Mouse (Mus musculus): ENCODE data around the gene Nrxn2. TPM values are rescaled to one million over a fixed set of nuclear protein-coding genes. Genes with fewer than 3 reads are reported as not detected.

The Nrxn2 gene
- total RNA-seq, 4 experiments from 2014 or later, result 348 to 441 (median 390) TPM

DNA sequence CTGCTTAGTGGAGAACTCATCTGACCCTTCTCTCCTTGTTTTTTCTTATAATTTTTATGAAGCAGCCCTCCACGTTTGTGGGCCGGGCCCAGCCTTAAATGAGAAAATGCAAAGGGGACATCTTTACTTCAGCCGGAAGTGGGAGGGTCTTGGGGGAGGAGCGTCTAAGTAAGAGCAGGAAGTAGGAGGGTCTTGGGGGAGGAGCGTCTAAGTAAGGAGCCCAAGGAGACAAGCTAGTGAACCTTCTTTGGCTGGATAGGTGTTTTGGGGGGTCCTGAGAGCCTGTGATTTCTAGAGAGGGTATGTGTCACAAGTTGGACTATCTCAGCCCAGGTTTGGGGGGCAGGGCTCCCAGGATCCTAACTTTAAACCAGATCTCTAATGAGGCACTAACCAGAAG lies 96.9 kb downstream of the Nrxn2 start:
- no peak for DNase-seq (ENCODE audit: low spot score in 2 of 2)

DNA sequence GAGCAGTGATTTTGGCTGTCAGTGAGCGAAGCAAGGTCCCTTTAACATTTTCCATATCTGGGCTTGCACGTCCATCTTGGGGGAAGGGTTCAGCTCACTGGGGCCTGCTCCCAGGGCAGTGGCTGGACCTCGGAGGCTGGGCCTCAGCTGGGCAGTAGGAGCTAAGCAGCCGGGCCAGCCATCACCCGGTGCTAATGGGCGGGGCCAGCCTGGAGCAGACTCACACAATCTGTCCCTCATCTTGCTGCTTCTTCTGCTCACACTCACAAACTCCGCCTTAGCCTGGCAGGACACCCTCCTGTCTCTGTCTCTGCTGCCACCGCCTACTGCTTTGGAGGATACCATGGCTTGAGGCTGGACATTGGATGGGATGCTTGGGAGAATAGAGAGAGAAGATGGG lies 97.6 kb downstream of the Nrxn2 start:
- no peak for DNase-seq (ENCODE audit: low spot score in 2 of 2)

DNA sequence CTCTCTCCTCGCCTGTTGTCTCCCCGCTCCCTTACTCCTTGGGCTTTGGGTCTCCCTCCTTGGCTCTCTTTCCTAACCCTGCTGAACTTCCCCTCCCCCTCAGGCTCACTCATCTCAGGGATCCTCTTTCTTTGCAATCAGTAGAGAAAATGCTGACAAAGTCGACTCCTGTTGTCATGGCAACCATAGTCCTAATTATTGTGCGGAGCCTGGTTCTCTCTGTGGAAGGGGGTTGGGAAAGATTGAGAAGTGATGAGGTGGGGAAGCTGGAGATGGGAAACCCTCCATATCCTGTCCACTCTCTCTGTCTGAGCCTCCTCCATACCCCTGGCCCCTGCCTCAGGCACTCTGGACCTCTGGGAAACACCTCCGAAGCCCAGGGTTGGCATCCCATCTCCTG lies 100.1 kb downstream of the Nrxn2 start:
- DNase-seq (ENCODE audit: low spot score in 2 of 2), result no peak

DNA sequence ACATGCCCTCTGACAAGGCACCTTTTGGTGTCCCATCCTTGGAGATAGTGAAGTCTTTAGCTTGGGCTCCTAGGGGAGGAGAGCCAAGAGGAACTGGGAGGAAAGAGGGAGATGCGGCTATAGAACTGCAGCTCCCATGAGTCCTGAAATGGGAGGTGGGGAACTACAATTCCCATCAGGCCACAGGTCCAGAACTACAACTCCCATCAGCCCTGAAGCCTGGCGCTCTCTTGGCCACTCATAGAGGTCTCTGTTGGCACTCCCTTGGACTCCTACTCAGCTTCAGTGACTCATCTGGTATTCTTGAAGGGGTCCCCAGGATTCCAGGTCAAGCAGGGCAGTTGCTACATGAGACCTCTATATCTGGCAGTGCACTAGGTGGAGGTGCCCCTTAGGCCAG lies 101.0 kb downstream of the Nrxn2 start:
- DNase-seq (ENCODE audit: low spot score in 2 of 2), result no peak

DNA sequence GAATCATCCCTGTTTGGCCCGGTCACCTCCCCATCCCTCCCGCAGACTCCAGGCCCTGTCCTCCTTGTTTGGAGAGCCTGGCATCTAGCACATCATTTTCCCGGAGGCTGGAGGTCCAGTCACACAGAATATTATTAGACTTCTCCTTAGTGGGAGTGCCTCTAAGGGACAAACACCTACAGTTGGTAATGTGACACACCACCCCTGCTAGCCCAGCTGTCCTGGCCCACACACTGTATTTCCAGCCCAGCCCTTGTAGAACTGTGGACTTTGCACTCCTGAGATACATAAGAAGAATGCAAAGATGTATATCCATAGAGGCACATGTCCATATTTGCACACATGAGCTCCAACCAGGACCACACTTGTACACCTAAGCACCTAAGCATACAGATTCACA lies 103.1 kb downstream of the Nrxn2 start:
- no peak for DNase-seq (ENCODE audit: low spot score in 2 of 2)

DNA sequence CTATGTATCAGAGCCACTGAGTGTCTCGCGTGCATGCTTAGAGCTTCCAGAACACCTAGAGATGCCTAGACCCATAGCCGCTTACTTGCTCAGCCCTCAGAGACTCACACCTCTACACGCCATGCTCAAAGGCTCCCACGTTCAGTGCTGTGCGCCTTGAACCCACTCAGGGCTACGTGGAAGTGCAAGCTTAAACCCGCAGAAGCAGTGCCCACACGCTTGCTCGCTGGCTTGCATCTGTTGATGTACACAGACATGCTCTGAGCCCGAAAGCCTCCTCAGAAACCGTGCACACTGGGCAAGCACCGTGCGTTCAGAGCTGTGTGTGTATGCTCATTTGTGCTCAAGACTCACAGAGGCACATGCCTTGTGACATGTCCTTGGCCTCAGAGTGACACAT lies 103.8 kb downstream of the Nrxn2 start:
- no peak for DNase-seq (ENCODE audit: low spot score in 2 of 2)

DNA sequence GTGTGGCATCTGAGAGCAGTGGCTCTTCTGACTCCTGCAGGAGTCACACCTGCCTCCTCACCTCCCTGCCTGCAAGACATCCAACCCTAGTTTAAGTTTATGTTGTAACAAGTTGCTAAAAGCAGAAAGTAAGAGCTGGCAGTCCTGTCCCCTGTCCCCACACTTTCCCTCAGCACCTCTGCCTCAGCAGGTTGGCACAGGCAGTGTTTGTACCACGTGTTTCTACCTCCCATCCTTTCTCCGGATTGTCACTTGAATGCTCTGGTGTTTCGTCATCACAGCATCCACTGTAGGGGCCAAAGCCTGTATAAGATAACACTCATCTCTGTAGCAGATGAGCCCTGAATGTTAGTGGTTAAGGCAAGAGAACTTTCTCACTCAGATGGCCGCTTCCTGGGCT lies 106.5 kb downstream of the Nrxn2 start:
- no peak for DNase-seq (ENCODE audit: low spot score in 2 of 2)

DNA sequence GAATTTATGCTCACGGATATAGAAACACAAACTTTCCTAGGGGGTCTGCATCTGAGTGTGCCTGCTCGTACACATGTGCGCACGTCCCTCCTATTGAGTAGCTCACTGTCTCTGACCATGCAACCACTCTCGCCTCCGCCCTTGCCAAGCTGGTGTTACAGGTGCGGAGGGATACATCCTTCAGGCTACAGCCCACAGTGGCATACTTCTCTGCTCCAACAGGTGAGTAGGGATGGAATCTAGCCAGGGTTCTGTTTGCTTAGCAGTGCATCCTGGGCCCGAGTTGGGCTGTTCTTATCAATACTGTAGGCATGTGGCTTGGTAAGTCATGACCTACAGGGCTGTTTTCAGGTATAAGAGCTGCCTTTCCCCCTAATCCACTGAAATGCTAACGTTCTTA lies 107.5 kb downstream of the Nrxn2 start:
- DNase-seq (ENCODE audit: low spot score in 2 of 2), result no peak

DNA sequence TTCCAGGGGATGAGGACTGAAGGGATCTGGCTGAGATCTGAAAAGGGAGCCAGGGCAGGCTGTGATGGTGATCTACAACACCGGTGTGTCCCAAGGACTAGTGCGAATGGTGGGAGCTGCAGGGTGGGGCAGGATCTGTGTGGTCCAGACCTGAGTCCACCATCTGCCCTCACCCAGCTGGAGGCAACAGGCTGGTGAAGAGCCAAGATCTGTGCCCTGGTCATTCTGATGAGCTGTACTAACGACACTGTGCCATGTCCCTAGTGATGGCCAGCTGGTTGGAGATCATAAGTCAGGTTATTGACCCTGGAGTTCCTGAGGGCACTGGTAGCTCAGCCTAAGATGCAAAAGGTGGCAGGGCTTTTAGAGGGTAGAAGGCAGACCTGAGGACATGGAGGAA lies 108.9 kb downstream of the Nrxn2 start:
- DNase-seq (ENCODE audit: low spot score in 2 of 2), result no peak

DNA sequence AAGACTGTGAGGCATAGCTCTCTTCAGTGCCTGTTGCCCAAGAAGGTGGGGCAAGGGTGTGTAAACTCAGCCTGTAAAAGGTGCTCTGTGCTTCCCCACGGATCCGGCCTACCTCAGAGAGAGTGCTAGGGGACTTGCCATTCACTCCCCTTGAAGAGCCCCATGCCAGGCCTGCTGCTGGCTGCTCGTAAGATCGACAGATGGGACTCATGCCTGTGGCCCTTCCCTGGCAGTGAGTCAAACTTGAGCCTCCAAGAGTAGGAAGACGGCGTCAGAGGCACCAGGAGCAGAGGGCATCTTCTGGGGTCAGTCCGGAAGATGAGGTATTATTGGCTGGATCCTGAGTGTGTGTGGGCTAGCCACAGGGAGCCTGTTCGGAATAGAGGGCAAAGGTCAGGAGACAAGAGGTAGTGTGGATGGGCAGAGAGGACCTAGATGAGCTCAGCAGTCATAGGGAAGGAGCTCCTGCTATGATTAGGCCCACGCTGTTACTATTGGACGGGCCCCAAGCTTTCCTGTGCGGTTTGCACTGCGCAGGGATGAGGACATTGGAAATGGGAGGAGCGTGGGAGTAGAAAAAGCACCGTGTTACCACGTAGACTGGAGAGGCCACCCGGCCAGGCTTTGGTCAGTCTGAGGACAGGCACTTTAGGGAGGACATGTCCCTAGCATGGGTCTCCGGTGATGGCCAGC lies 109.5 kb downstream of the Nrxn2 start:
- no peak for DNase-seq (ENCODE audit: low spot score in 2 of 2)

DNA sequence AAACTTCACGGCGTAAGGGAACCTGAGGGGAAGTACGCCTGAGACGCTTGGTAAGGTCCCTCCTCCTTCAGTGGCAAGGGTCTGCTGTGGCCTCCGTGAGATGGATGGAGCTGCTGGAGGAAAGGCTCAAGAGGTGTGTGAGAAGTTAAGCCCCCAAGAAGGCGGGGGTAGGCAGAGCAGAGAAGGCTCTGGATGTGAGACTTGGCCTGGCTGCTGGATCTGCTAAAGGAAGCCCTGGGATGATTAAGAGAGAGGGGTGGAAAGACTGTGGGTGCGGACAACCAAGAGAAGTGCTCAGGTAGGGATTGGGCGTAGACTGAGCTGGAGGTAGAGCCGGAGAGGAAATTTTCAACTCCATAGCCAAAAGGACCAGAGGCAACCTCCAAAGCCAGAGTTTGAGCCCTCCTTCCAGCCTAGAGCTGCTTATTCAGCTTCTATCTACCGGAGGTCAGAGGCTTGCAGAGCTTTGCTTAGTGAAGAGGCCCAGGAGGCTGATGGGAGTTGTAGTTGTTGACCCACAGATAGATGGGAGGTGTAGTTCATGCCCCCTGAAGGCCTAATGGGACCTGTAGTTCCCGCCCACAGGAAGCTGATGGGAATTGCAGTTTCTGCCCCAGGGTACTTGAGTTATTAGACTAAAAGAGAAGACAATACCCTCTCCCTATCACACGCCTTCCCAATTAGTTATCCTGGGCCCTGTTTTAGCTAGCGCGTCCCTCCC lies 110.9 kb downstream of the Nrxn2 start:
- DNase-seq (ENCODE audit: low spot score in 2 of 2), result no peak

DNA sequence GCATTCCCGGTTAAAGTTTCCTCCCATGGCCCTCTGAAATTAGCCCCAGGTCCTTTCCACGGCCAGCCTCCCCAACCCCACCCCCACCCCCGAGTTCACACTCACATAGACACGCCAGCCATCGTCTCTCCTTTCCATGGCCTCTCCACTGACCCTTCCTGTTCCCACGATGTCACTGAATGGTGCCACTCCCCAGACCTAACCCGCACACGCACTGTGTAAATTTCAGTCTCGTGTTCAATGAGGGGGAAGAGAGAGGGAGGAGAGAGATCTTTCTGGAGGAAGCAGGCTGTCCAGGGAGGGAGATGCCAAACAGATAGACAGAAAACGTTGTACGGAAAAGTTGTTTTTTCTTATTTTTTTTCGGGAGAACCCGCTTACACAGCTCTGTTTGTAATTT lies 111.8 kb downstream of the Nrxn2 start:
- no peak for DNase-seq (ENCODE audit: low spot score in 2 of 2)

DNA sequence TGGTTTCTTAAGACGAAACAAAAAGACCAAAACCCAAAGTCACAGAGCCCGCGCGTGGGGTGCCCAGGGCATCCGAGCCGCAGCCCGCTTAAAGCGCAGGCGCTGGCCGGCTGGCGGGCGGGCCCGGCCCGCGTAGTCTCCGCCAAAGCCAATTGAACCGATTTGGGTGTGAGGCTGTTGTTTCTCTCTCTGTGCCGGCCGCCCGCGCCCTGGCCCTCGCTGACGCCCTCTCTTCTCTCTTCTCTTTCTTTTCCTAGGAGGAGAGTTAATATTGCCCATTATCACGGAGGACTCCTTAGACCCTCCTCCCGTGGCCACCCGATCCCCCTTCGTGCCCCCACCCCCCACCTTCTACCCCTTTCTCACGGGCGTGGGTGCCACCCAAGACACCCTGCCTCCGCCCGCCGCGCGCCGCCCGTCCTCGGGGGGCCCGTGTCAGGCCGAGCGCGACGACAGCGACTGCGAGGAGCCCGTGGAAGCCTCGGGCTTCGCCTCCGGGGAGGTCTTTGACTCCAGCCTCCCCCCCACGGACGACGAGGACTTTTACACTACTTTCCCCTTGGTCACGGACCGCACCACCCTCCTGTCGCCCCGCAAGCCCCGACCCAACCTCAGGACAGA lies 112.6 kb downstream of the Nrxn2 start:
- no peak for DNase-seq (ENCODE audit: low spot score in 2 of 2)

DNA sequence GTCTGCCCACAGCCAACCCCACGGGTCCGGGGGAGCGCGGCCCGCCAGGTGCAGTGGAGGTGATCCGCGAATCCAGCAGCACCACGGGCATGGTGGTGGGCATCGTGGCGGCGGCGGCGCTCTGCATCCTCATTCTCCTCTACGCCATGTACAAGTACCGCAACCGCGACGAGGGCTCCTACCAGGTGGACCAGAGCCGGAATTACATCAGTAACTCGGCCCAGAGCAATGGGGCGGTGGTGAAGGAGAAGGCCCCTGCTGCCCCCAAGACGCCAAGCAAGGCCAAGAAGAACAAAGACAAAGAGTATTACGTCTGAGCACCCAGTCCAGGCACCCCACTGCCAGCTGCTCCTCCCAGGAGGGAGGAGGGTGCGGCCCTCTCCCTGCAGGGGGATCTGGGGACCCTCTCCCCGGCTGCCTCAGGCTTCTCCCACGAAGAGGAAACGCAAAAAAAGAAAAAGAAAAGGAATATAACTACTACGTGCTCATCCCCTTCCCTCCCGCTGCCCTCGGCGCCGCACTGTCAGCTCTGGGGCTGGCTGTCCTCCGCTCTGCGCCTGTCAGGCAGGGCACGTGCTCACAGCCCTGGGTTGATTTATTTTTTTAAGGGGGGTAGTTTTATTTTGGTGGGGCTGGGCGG lies 113.4 kb downstream of the Nrxn2 start:
- DNase-seq (ENCODE audit: low spot score in 2 of 2), result no peak

DNA sequence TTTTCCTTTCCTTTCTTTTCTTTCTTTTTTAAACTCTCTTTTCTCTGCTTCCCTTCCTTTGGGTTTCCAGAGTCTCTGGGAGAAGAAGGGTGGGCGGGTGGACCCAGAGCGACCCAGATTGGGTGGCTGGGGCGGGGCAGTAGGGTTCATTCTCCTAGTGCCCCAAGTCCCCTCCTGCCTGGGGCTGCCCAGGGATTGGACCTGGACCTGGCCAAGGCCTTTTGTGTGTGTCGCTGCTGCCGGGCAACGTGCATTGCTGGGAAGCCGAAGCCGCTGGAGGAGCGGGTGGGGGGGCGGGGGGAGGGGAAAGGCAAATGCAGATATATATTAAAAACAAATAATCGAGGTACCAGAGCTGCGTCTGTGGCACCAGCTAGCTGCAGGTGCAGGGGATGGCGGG lies 114.1 kb downstream of the Nrxn2 start:
- no peak for DNase-seq (ENCODE audit: low spot score in 2 of 2)

DNA sequence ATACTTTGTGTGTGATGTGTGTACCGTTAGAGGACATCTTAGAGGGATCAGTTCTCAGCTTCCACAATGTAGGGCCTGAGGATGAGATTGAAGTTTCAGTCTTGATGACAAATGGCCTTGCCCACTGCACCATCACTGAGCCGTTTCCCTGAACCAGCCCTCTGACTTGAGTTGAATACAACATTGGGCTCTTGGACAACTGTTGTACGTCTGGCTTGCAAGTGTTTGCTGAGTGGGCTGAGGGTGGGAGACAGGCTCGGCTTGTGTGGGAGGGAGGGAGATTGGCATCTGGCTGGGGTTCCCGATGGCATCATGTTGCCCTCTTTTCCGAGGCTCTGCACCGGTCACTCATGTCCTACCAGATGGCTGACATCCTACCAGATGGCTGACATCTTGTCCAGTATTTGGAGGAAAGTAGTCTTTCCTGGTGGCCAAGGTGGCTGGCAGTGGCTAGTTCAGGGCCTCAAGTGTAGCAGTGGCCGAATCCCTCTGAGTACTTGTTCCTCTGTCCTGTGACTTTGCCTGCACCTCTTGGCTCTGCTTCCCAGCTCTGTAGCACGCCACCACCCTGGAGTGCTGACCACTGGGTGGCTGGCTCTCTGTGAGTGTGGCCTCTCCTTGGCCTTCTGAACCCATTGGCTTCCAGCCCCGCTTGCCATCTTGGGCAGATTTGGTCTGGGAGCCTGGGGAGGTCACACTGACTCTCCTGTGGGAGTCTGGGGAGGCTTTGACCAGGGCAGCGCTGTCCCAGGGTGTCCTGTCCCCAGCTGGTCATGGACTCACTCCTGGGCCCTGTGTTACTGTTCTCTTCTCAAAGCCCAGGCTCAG lies 115.0 kb downstream of the Nrxn2 start:
- DNase-seq (ENCODE audit: low spot score in 2 of 2), result no peak

DNA sequence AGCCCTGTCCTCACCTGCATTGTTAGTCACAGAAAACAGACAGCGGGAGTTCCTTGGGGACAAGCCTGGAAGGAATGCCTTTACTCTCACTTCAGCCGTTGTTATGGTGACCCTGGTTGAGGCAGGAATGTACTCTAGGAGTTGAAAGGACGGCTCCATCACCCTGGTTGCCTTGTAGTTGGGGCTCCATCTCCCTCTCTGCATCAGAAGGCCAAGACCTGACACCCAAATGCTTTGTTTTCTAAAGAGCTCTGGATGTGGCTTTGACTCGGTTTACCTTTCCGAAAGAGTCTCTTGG lies 115.5 kb downstream of the Nrxn2 start:
- no peak for DNase-seq (ENCODE audit: low spot score in 2 of 2)

DNA sequence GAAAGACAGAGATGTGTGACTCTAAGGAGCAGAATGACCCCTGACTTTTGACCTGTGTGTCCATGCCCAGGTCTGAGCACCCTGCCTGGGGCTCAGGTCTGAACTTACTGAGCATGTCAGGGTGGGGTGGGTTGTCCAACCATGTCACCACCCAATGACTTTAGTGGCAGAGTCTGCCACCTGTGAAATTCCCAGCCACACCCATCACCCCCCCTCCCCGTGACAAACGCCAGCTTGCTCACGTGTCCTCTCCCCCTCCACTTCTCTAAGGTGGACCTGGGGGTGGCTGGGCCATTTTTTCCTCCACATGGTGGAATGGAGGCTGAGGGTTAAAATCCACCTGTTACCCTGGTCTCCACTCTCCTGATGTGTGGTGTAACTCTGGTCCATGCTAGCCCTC lies 117.7 kb downstream of the Nrxn2 start:
- no peak for DNase-seq (ENCODE audit: low spot score in 2 of 2)

DNA sequence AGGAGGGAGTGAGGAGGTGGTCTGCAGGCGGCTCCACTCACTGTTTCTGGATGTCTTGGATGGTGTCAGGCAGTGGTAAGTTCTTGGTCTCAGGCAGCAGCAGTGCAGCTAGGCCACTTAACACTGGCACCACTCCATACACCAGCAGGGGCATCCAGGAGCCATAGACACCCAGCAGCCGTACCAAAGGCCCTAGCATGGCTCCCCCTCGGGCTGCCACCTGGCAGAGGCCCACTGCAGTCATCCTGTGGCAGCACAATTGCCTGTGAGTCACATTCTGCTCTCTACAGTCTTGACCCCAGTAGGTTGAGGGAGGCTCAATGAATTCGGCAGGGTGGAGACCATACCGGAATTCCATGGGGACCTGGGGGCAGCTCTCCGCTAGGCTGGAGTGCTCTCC lies 118.2 kb downstream of the Nrxn2 start:
- DNase-seq (ENCODE audit: low spot score in 2 of 2), result no peak

DNA sequence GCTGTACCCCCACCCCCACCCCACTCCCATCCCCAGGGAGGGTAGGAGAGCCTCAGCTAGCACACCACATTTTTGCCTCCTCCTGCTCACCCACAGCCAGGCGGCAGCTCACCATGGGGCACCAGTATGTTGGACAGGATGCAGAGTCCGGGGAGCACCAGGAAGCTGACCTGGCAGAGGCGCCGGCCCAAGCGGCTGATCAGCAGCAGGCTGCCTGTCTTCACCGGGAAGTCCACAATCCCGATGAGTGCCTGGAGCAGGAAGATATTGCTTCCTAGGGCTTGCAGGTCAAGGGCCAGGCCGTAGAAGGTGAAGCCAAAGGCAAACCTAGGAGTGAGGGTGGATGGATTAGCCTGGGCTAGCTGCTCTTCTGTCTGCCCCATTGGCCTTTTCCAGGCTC lies 119.0 kb downstream of the Nrxn2 start:
- DNase-seq (ENCODE audit: low spot score in 2 of 2), result no peak

DNA sequence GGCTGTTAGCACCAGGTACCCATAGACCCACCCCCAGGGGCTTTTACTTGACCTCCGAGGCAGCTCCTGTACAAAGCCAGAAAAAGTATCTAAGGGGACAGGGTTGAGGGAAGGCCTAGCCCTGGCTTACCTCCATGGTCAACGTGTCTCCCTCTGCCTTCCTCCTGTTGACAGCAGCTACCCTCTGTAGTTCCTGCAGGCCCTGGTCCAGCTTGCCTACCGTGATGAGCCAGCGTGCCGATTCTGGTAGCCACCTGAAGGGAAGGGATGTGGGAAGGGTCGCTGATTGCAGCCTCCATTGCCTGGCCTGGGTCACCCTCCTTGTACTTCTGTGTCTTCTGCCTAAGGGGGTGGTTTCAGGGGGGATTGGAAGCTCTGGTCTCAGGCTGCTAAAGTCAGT lies 120.0 kb downstream of the Nrxn2 start:
- no peak for DNase-seq (ENCODE audit: low spot score in 2 of 2)

DNA sequence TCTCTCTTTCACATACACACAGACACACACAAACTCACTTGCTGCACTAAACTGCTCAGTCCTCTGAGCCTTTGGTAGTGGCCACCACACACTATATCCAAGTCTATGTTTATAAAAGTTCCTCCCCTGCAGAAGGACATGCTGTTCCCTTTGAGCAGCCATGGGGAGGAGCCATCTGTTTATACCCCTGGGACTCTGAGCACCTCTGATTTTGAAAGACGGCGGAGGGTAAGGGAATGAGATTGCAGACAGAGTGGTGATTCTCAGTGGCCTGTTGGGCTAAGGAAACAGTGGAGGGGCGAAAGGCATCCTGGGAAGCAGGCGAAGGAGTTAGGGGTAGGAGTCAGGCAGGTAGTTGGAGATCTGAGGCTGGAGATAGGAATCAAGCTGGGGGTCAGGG lies 121.1 kb downstream of the Nrxn2 start:
- no peak for DNase-seq (ENCODE audit: low spot score in 2 of 2)
